Mouse (Mus musculus) midbrain, postnatal 0 days (tissue): ENCODE results near the gene Itpk1. TPM values are rescaled to one million over a fixed set of nuclear protein-coding genes. Genes with fewer than 3 reads are reported as not detected.

Experiments
- ATAC-seq: fragments of 200-750 bp; cut with Nextera tagmentation; 2 replicates; pipeline ENCODE4 v1.8.0; 2017; ENCODE audit warnings: moderate number of reproducible peaks, mild to moderate bottlenecking, moderate TSS enrichment, moderate library complexity; ENCODE audit not compliant: low FRiP score
- DNase-seq: peaks from one replicate; pipeline ENCODE4 v3.0.0-alpha.2; 2015; ENCODE audit warnings: low spot score
- H3K27ac ChIP-seq: fragments of 300-500 bp; sonication (generic); 2 replicates; pipeline ENCODE4 v1.5.1; 2014; ENCODE audit warnings: low read depth, mild to moderate bottlenecking, low read length, mixed read lengths
- H3K27me3 ChIP-seq: fragments of 300-500 bp; sonication (generic); 2 replicates; pipeline ENCODE4 v1.6.1; 2014; ENCODE audit warnings: low read length, control low read depth, mixed read lengths; ENCODE audit not compliant: insufficient read depth
- H3K36me3 ChIP-seq: fragments of 300-500 bp; sonication (generic); 2 replicates; pipeline ENCODE4 v1.6.1; 2014; ENCODE audit warnings: low read length, control low read depth, mixed read lengths; ENCODE audit not compliant: insufficient read depth
- H3K4me1 ChIP-seq: fragments of 300-500 bp; sonication (generic); 2 replicates; pipeline ENCODE4 v1.6.1; 2014; ENCODE audit warnings: mild to moderate bottlenecking, control low read depth, antibody characterized with exemption, low read length, mixed read lengths; ENCODE audit not compliant: insufficient read depth
- H3K4me2 ChIP-seq: fragments of 300-500 bp; sonication (generic); 2 replicates; pipeline ENCODE4 v1.6.1; 2014; ENCODE audit warnings: low read depth, mild to moderate bottlenecking, low read length, mixed read lengths; ENCODE audit not compliant: poor library complexity, severe bottlenecking
- H3K4me3 ChIP-seq: fragments of 300-500 bp; sonication (generic); 2 replicates; pipeline ENCODE4 v1.5.1; 2014; ENCODE audit warnings: low read depth, mild to moderate bottlenecking, low read length, moderate library complexity
- H3K9ac ChIP-seq: fragments of 300-500 bp; sonication (generic); replicated peaks from 2 replicates; pipeline ENCODE4 v1.6.1; 2014; ENCODE audit warnings: mild to moderate bottlenecking, low read length, moderate library complexity, mixed read lengths; ENCODE audit not compliant: poor library complexity, severe bottlenecking
- H3K9me3 ChIP-seq: fragments of 300-500 bp; sonication (generic); 2 replicates; pipeline ENCODE4 v1.6.1; 2016; ENCODE audit warnings: low read length, control low read depth
- CTCF ChIP-seq: IDR thresholded peaks from 2 replicates; pipeline ENCODE4 v1.5.1; 2016; ENCODE audit warnings: antibody characterized with exemption, mild to moderate bottlenecking
- WGBS: fragments of 180-500 bp; shearing (Covaris S2); extraction: QIAGEN DNeasy Blood & Tissue Kit; methylation state at CpG from one replicate; pipeline ENCODE4 v1.1.7; 2014; 5-methylcytosine and 5-hydroxymethylcytosine counted together
- polyA plus RNA-seq: library from polyadenylated mRNA; unstranded; fragments of >200 nt; fragmentation: Nextera tagmentation; extraction: Ambion mirVana; gene quantifications from 2 replicates; pipeline ENCODE4 v1.2.1, GENCODE M21; 2015
- total RNA-seq: library from RNA; depleted of rRNA; stranded (reverse); fragments of >200 nt; gene quantifications from 2 replicates; pipeline ENCODE4 v1.2.3, GENCODE M21; 2014

Gene Itpk1
- total and polyA plus RNA-seq, 2 experiments from 2014 or later: 39.0 to 66.6 TPM

DNA sequence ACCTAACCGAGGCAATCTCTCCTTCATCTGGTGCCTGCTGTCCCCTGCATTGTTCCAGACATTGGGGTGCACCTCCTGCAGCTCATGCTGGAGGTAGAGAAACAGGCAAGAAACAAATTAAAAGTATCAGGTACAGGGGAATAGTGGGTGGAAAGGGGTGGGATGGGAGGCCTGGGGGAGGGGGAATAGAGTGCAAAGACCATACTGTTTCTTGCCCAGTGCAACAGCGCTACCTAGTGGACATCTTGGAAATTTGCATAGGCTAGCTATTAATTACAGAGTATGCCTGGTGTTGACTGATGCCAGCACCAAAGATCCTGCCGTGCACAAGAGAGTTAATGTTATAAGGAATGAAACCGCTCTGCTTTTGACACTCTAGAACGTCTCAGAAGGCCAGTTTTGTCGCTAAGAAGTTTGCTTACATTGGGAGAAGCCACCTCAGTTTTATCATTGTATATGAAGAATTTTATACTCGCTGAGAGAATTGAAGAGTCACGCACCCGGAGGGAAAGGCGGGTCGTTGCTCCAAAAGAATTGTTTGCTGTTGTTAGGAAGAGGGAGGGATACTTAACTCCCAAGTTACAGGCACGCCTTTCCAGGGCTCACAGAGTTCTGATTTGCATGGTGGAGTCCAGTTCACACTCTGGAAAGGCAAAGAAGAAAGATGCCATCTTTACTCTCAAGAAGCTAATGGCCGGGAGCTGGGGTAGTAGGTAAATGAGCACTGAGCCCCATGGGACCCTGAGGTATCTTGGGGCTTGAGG, 15.0 kb upstream of the Itpk1 start:
- H3K4me3 ChIP-seq: no peak overlapping the region
- no peak overlapping the region for H3K9ac ChIP-seq
- peak; percentile 89 for TF ChIP-seq CTCF
- WGBS: 28% methylated on average over 13 of the region's 13 CpGs
- H3K4me1 ChIP-seq: no peaks in the 10 kb centered on the region; the same call in 1 of the 2 replicates
- DNase-seq: peak; percentile 81
- peak; percentile 76; the same call in 1 of the 2 replicates for ATAC-seq
- peak overlapping the region; percentile 18; the same call in 1 of the 2 replicates for H3K4me2 ChIP-seq
- no peaks in the 10 kb centered on the region for H3K9me3 ChIP-seq
- no peak overlapping the region for H3K27ac ChIP-seq
- no peaks in the 10 kb centered on the region for H3K27me3 ChIP-seq
- no peaks in the 10 kb centered on the region for H3K36me3 ChIP-seq

DNA sequence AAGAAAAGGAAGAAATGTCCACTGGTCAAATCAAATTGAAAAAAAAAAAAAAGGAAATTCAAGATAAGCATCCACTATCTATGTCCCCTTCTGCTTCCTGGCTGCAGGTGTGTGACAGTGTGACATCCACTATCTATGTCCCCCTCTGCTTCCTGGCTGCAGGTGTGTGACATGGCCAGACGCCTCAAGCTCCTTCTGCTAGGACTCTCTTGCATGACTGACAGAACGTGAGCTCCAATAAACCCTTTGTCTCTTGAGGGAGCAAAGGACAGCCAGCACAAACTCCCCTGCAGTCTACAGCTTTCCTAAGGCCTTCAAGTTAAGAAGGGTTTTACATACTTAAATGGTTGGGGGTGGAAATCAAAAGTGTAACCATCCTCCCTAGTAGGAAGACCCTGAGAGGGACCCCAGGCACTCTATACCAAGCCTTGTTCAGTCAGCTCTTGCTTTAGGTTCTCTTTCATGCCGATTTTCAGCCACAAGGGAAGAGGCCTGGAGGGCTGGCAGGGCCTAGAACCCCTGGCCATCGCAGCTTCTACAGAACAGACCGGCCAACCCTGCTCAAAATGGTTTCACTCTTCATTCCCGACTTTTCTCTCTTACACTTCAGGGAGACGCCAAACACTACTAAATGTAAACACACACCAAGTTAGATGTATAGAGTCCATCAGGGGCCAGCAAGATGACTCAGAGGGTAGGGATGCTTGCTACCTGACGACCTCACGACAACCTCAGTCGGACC, 10.1 kb upstream of the Itpk1 start:
- Histone ChIP-seq H3K4me2 (no peak overlapping the region), H3K4me1 (no peaks in the 10 kb centered on the region; the same call in 1 of the 2 replicates), H3K27me3 (no peaks in the 10 kb centered on the region), H3K27ac (no peak overlapping the region), H3K9me3 (no peaks in the 10 kb centered on the region), H3K36me3 (no peaks in the 10 kb centered on the region), H3K4me3 (no peak overlapping the region), H3K9ac (no peak overlapping the region)
- ATAC-seq (no peak), DNase-seq (no peak)
- WGBS: 85% methylated on average over 10 of the region's 10 CpGs
- no peak for TF ChIP-seq CTCF

DNA sequence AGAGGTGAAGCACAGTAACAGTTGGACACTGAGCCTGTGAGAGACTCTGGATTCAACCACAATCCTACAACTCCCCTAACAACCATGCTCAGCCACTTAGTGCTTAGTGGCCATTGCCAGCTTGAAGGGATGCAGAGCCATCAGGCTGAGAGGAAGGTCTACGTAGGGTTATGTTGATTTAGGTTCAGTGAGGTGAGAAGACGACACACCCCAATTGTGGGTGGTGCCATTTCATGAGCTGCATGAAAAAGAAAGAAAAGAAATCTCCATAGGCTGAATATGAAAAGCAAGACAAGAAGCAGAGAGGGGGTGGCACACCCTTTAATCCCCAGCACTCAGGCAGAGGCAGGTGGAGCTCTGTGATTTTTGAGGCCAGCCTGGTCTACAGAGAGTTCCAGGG, 9.4 kb upstream of the Itpk1 start:
- no peak for TF ChIP-seq CTCF
- WGBS: 87% methylated on average over 2 of the region's 2 CpGs
- Histone ChIP-seq H3K9me3 (no peaks in the 10 kb centered on the region), H3K27me3 (no peaks in the 10 kb centered on the region), H3K4me3 (no peak overlapping the region), H3K4me2 (no peak overlapping the region), H3K27ac (no peak overlapping the region), H3K9ac (no peak overlapping the region), H3K36me3 (no peaks in the 10 kb centered on the region), H3K4me1 (no peaks in the 10 kb centered on the region)
- ATAC-seq (no peak), DNase-seq (no peak)

DNA sequence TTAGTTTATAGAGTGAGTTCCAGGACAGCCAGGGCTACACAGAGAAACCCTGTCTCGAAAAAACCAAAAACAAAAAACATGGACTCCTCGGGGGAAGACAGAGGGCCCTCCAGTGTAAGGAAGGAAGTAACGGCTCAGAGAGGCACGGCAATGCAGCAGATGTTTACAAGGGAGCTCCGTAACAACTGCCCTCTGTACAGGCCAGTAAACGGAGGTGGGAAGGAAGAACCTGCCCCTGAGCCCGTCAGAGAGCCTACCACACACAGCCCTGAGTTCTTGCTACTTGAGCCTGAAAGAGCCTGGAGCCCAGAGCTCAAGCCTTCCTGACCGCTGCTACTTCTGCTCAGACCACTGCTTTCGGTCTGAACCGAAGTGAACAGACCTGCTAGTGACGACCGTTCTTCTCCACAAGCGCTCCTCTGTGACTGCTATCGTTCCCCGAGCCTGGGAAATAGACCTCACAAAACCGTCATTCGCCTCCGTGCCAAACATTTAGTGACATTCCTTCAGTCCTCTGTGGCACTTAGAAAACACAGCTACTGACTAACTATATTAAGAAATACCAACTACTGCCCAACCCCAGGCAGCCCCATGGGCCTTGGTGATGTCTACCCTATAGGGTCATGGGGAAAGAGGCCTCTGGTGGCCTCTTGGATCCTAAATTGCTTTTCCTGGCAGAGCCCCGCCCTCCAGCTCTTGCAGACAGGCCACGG, 8.6 kb upstream of the Itpk1 start:
- DNase-seq: no peak
- no peak for TF ChIP-seq CTCF

GRCm38 (mm10) chr12:102710851-102711375, 6.2 kb upstream of the Itpk1 start:
- 40% methylated on average over 4 of the region's 4 CpGs for WGBS
- Histone ChIP-seq H3K9ac (no peak overlapping the region), H3K36me3 (no peaks in the 10 kb centered on the region), H3K4me3 (no peak overlapping the region), H3K4me1 (no peaks in the 10 kb centered on the region), H3K27ac (no peak overlapping the region), H3K9me3 (no peaks in the 10 kb centered on the region), H3K4me2 (no peak overlapping the region), H3K27me3 (no peaks in the 10 kb centered on the region)
- ATAC-seq (no peak), DNase-seq (no peak)
- no peak for TF ChIP-seq CTCF

More for the DNA sequence above, 8.6 kb upstream of the Itpk1 start:
- Histone ChIP-seq H3K9me3 (no peaks in the 10 kb centered on the region), H3K4me2 (no peak overlapping the region), H3K4me1 (no peaks in the 10 kb centered on the region), H3K27me3 (no peaks in the 10 kb centered on the region), H3K9ac (no peak overlapping the region), H3K27ac (no peak overlapping the region), H3K4me3 (no peak overlapping the region), H3K36me3 (no peaks in the 10 kb centered on the region)
- 78% methylated on average over 20 of the region's 20 CpGs for WGBS
- ATAC-seq: no peak
